Mouse (Mus musculus): ENCODE measurements around the gene Serf1. TPM values are rescaled to one million over a fixed set of nuclear protein-coding genes. Genes with fewer than 3 reads are reported as not detected.
"Not testable (repeated sequence)": the region's sequence is repeated elsewhere in the genome, so short reads cannot be mapped to it uniquely, and the experiment has no call there.

Serf1 gene
- polyA plus RNA-seq, 1 experiment from 2014 or later: 155 TPM

DNA sequence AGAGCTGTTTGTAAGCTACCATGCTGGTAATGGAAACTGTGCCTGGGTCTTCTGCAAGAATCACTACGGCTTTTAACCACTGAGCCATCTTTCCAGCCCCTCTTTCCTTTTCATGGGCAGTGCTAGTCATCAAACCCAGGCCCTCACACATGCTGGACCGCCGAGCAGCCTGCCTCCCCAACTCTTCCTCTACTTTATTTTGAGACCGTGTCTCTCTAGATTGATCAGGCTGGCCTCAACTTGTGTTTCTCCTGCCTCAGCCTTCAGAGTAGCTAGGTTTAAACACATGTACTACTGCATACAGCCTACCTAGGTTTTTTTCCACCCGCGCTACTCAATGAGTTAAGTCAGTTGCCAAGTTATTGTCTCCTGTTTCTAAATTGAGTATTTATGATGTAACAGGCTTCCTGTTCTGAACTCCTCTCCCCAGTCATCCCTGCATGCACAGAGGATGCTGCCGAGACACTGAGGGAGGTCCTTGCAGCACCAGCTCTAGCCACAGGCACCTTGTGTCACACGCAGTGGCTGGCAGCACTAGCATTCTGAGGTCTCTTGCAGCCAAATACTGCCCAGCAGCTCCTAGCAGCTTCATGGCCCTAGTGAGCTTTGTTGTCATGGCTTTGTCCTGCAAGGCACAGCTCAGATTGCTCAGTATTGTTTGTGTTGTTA is 34.0 kb downstream of the Serf1 start:
- WGBS: 77% methylated on average over 8 of the region's 8 CpGs

DNA sequence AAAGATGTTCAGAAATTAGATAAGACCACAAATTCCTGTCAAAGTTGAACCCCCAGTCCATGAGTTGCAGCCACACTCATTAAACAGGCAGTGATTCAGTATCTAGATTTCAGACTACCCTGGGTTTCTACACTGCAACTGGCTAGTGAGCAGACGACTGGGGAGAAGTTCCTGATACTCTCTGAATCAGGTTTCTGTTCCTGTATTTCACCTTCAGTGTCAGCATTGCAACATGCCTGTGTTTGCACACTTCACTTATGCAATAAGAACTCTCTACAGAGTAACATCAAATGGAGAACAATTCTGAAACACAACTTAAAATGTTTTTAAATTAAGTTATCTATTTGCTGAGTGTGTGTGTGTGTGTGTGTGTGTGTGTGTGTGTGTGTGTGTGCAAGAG is 44.8 kb downstream of the Serf1 start:
- Histone ChIP-seq H3K4me1 (no peaks in the 10 kb centered on the region), H3K9me3 (no peaks in the 10 kb centered on the region), H3K27ac (no peak overlapping the region), H3K36me3 (no peaks in the 10 kb centered on the region), H3K4me3 (no peak overlapping the region), H3K27me3 (no peaks in the 10 kb centered on the region), H3K4me2 (no peak overlapping the region), H3K9ac (no peak overlapping the region)
- 52% methylated on average over 1 of the region's 1 CpGs for WGBS
- ATAC-seq (ENCODE audit: insufficient number of reproducible peaks, low FRiP score, low TSS enrichment, low read depth): no peak

More for the DNA sequence above, 34.0 kb downstream of the Serf1 start:
- Histone ChIP-seq H3K9ac (no peak overlapping the region), H3K27ac (no peak overlapping the region), H3K27me3 (no peaks in the 10 kb centered on the region), H3K4me3 (no peak overlapping the region), H3K9me3 (no peaks in the 10 kb centered on the region), H3K4me1 (no peaks in the 10 kb centered on the region), H3K4me2 (no peak overlapping the region), H3K36me3 (peaks cover 21% of the 10 kb centered on the region)
- no peak for ATAC-seq (ENCODE audit: insufficient number of reproducible peaks, low FRiP score, low TSS enrichment, low read depth)

DNA sequence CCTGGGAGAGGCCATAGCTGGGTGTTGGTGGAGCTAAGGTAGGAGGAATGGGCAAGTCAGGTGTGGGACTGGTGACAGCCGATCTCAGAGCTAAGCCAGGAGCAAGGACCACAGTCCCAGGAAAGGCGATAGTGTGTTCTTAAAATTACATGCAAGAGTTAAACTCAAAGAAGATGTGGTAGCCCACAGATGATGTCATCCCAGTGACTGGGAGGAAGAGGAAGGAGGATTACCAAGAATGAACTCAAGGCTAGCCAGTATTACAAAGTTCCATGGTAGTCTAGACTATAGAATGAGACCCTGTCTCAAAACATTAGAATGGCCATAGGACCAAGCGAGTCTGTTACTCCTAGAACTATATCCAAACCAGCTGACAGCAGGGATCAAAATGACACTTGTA is 48.8 kb downstream of the Serf1 start:
- H3K9ac ChIP-seq: no peak overlapping the region
- H3K36me3 ChIP-seq: no peaks in the 10 kb centered on the region
- no peaks in the 10 kb centered on the region for H3K9me3 ChIP-seq
- H3K27me3 ChIP-seq: no peaks in the 10 kb centered on the region
- WGBS: 91% methylated on average over 3 of the region's 3 CpGs
- no peaks in the 10 kb centered on the region for H3K4me1 ChIP-seq
- H3K4me2 ChIP-seq: no peak overlapping the region
- H3K4me3 ChIP-seq: no peak overlapping the region
- H3K27ac ChIP-seq: no peak overlapping the region
- ATAC-seq (ENCODE audit: insufficient number of reproducible peaks, low FRiP score, low TSS enrichment, low read depth): no peak

DNA sequence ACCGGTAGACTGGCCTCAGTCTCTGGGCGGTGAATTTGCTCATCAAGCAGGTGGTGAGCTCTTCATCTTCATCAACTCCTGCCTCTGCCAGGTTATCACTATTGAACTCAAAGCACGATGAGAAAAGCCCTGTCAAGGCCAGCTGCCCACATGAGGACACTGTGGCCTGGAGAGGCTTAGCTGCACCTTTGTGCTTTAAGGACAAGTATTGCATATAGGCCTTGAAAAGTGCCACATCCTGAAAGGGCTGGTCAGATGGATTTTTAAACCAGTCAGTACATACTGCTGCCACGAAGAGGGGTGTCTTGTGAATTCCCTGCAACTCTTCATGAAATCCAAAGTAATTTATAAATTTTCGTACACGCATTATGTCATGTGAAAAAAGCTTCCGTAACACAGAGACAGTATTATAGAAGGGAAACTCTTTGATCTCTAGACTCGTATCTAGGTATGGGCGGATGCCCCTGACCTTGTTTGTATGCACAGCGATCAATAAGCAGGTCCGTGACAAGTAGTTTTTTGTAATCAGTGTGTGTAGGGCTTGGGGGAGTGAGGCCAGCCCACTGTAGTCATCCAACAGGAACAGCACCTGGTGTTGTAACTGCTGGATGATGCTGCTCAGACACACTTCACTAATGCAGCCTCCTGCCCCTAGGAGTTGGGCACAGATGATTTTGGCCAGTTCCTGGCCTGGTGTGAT is 53.5 kb downstream of the Serf1 start:
- not testable (repeated sequence) for H3K9ac ChIP-seq

GRCm38 (mm10) chr13:100162467-100162866 is 54.7 kb downstream of the Serf1 start:
- not testable (repeated sequence) for H3K4me1 ChIP-seq; H3K4me3 ChIP-seq; H3K9ac ChIP-seq; H3K36me3 ChIP-seq; ATAC-seq (ENCODE audit: insufficient number of reproducible peaks, low FRiP score, low TSS enrichment, low read depth); H3K9me3 ChIP-seq; H3K27ac ChIP-seq; H3K4me2 ChIP-seq; H3K27me3 ChIP-seq

More for the DNA sequence above, 53.5 kb downstream of the Serf1 start:
- H3K36me3 ChIP-seq; H3K9me3 ChIP-seq; H3K27me3 ChIP-seq; H3K4me1 ChIP-seq; ATAC-seq (ENCODE audit: insufficient number of reproducible peaks, low FRiP score, low TSS enrichment, low read depth); H3K4me3 ChIP-seq; H3K27ac ChIP-seq; H3K4me2 ChIP-seq: not testable (repeated sequence)
- 84% methylated on average over 11 of the region's 11 CpGs for WGBS

Other genes with a start within 250 kb of the Serf1 start
- 0.24 TPM in 1 of 2 replicates, not detected in the other for gene Cartpt, start 206.9 kb upstream of the Serf1 start, polyA plus RNA-seq (2015; fragmentation: Nextera tagmentation; extraction: Ambion mirVana)
- gene Mccc2, start 92.4 kb upstream of the Serf1 start, polyA plus RNA-seq (2015; fragmentation: Nextera tagmentation; extraction: Ambion mirVana): 37.6 and 41.9 TPM in 2 replicates
- gene Bdp1, start 3.9 kb upstream of the Serf1 start, polyA plus RNA-seq (2015; fragmentation: Nextera tagmentation; extraction: Ambion mirVana): 28.5 and 34.9 TPM in 2 replicates
- gene Smn1, start 16.8 kb downstream of the Serf1 start, polyA plus RNA-seq (2015; fragmentation: Nextera tagmentation; extraction: Ambion mirVana): 39.7 and 42.0 TPM in 2 replicates
- gene Naip2, start 94.1 kb downstream of the Serf1 start, polyA plus RNA-seq (2015; fragmentation: Nextera tagmentation; extraction: Ambion mirVana): 0.22 and 0.23 TPM in 2 replicates
- 0.20 and 0.28 TPM in 2 replicates for gene Naip5, start 138.3 kb downstream of the Serf1 start, polyA plus RNA-seq (2015; fragmentation: Nextera tagmentation; extraction: Ambion mirVana)
- 0.06 and 0.14 TPM in 2 replicates for gene Naip6, start 209.7 kb downstream of the Serf1 start, polyA plus RNA-seq (2015; fragmentation: Nextera tagmentation; extraction: Ambion mirVana)

Data from limb, embryonic 15.5 days (tissue).